Mouse (Mus musculus): Measurements from ENCODE around the gene Rad23a. TPM values are rescaled to one million over a fixed set of nuclear protein-coding genes. Genes with fewer than 3 reads are reported as not detected.
A peak's percentile ranks its signal among the peaks of the same experiment; 100 is the strongest.

Rad23a gene
- total and polyA plus RNA-seq, 2 experiments from 2014 or later, result 62.5 to 90.6 TPM

- Histone ChIP-seq H3K27me3 (ENCODE audit: insufficient read depth, low read length) (peaks cover 5% of the 10 kb centered on the region; the same call in 1 of the 2 replicates), H3K4me1 (ENCODE audit: insufficient read depth, low read length) (peaks cover 22% of the 10 kb centered on the region), H3K9ac (replicated peaks; ENCODE audit: low read length) (peak overlapping the region; percentile 30), H3K9me3 (ENCODE audit: low read length) (no peaks in the 10 kb centered on the region), H3K27ac (peak overlapping the region; percentile 93), H3K36me3 (ENCODE audit: insufficient read depth, low read length) (no peaks in the 10 kb centered on the region), H3K4me3 (ENCODE audit: low read length) (no peak overlapping the region), H3K4me2 (ENCODE audit: low read depth, low read length) (peak overlapping the region; percentile 44)
- TF ChIP-seq CTCF (IDR thresholded peaks at IDR 0.05; ENCODE audit: low read depth), result no peak
- ATAC-seq (peak; percentile 68), DNase-seq (ENCODE audit: low spot score) (peak; percentile 53)
- 28% methylated on average over 7 of the region's 7 CpGs for WGBS
Measured at GRCm38 (mm10) chr8:84794486-84794885, 46.0 kb downstream of the Rad23a start.

DNA sequence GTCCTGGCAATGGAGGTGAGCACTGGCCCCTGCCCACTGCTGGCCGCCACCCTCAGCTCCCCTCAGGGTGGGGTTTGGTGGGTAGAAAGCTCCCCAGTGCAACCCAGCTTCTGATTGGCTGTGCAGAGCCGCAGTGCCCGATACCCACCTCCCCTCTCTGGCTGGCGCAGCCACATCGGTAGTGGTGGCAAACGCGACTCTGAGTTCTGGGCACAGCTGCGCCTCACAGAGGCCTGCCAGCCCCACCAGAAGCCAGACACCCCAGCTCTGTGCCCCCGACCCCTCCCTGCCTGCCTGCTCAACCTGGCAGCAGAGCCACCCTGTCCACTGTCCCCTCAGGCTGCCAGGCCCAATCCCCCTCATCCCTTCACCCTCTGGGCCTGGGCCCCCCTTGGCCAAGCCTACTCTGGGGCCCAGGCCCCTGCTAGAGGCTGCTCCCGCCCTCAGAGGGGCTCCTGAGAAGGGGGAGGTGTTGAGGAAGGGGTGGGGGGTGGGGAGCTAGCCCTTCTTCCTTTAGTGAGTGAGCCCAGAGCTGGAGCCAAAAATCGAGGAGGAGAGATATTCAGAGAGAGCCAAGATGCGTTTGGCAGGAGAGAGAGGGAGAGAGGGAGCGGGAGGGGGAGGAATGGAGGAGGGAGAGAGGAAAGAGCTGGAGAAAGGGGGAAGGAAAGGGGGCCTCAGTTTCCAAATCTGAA is 46.5 kb downstream of the Rad23a start:
- peak; percentile 91 for DNase-seq (ENCODE audit: low spot score)
- TF ChIP-seq CTCF (IDR thresholded peaks at IDR 0.05; ENCODE audit: low read depth), result peak; percentile 22; the same call in 1 of the 2 replicates

DNA sequence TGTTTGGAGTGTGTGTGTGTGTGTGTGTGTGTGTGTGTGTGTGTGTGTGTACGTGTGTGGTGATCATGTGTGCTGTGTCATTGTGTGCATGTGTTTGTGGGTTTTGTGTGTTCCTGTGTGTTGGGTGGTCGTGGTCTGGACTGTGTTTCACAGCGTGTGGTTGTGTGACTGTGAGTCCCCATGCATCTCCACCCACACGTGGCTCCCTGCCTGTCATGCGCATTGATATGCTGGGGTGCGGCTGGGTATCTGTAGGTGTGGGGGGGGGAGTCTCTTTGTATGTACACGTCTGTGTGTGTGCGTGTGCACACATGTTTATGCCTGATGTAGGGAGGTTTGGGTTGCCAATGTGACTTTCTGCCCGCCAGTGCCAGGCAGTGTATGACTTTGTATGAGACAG is 47.3 kb downstream of the Rad23a start:
- no peak for TF ChIP-seq CTCF (IDR thresholded peaks at IDR 0.05; ENCODE audit: low read depth)
- ATAC-seq, result no peak

More for the DNA sequence above, 46.5 kb downstream of the Rad23a start:
- peaks cover 25% of the 10 kb centered on the region for H3K4me1 ChIP-seq (ENCODE audit: insufficient read depth, low read length)
- no peak overlapping the region for H3K4me3 ChIP-seq (ENCODE audit: low read length)
- peak overlapping the region; percentile 44 for H3K4me2 ChIP-seq (ENCODE audit: low read depth, low read length)
- H3K27ac ChIP-seq, result peak overlapping the region; percentile 93
- peak overlapping the region; percentile 35 for H3K9ac ChIP-seq (replicated peaks; ENCODE audit: low read length)
- peaks cover 5% of the 10 kb centered on the region; the same call in 1 of the 2 replicates for H3K27me3 ChIP-seq (ENCODE audit: insufficient read depth, low read length)
- WGBS, result 35% methylated on average over 13 of the region's 13 CpGs
- no peaks in the 10 kb centered on the region for H3K9me3 ChIP-seq (ENCODE audit: low read length)
- H3K36me3 ChIP-seq (ENCODE audit: insufficient read depth, low read length), result no peaks in the 10 kb centered on the region
- peak; percentile 92 for ATAC-seq

GRCm38 (mm10) chr8:84792429-84792947 is 48.0 kb downstream of the Rad23a start:
- no peak for TF ChIP-seq CTCF (IDR thresholded peaks at IDR 0.05; ENCODE audit: low read depth)
- Histone ChIP-seq H3K9me3 (ENCODE audit: low read length) (no peaks in the 10 kb centered on the region), H3K4me3 (ENCODE audit: low read length) (no peak overlapping the region), H3K9ac (replicated peaks; ENCODE audit: low read length) (no peak overlapping the region), H3K27ac (peak overlapping the region; percentile 93; the same call in 1 of the 2 replicates), H3K27me3 (ENCODE audit: insufficient read depth, low read length) (peaks cover 5% of the 10 kb centered on the region; the same call in 1 of the 2 replicates), H3K4me2 (ENCODE audit: low read depth, low read length) (no peak overlapping the region), H3K36me3 (ENCODE audit: insufficient read depth, low read length) (no peaks in the 10 kb centered on the region), H3K4me1 (ENCODE audit: insufficient read depth, low read length) (peaks cover 35% of the 10 kb centered on the region)
- WGBS, result 73% methylated on average over 12 of the region's 12 CpGs
- no peak for DNase-seq (ENCODE audit: low spot score)
- no peak for ATAC-seq

More for the DNA sequence above, 47.3 kb downstream of the Rad23a start:
- no peak for DNase-seq (ENCODE audit: low spot score)
- peak overlapping the region; percentile 44 for H3K4me2 ChIP-seq (ENCODE audit: low read depth, low read length)
- H3K4me3 ChIP-seq (ENCODE audit: low read length), result no peak overlapping the region
- H3K9ac ChIP-seq (replicated peaks; ENCODE audit: low read length), result peak overlapping the region; percentile 35; the same call in 1 of the 2 replicates
- no peaks in the 10 kb centered on the region for H3K9me3 ChIP-seq (ENCODE audit: low read length)
- H3K4me1 ChIP-seq (ENCODE audit: insufficient read depth, low read length), result peaks cover 30% of the 10 kb centered on the region
- 68% methylated on average over 9 of the region's 9 CpGs for WGBS
- peak overlapping the region; percentile 93 for H3K27ac ChIP-seq
- peaks cover 5% of the 10 kb centered on the region for H3K27me3 ChIP-seq (ENCODE audit: insufficient read depth, low read length)
- H3K36me3 ChIP-seq (ENCODE audit: insufficient read depth, low read length), result no peaks in the 10 kb centered on the region

- H3K4me2 ChIP-seq (ENCODE audit: low read depth, low read length), result 0 out of 2 replicates have a peak overlapping the region, but pooled peaks have one; percentile 10
- H3K4me3 ChIP-seq (ENCODE audit: low read length), result no peak overlapping the region
- ATAC-seq (no peak), DNase-seq (ENCODE audit: low spot score) (no peak)
- H3K9ac ChIP-seq (replicated peaks; ENCODE audit: low read length), result no peak overlapping the region
- peak overlapping the region; percentile 70 for H3K27ac ChIP-seq
- H3K4me1 ChIP-seq (ENCODE audit: insufficient read depth, low read length), result peaks cover 46% of the 10 kb centered on the region
- WGBS, result 52% methylated on average over 2 of the region's 2 CpGs
- H3K27me3 ChIP-seq (ENCODE audit: insufficient read depth, low read length), result peaks cover 8% of the 10 kb centered on the region
- H3K36me3 ChIP-seq (ENCODE audit: insufficient read depth, low read length), result no peaks in the 10 kb centered on the region
- no peaks in the 10 kb centered on the region for H3K9me3 ChIP-seq (ENCODE audit: low read length)
- TF ChIP-seq CTCF (IDR thresholded peaks at IDR 0.05; ENCODE audit: low read depth), result no peak
Measured at GRCm38 (mm10) chr8:84790537-84790936, 49.9 kb downstream of the Rad23a start.

GRCm38 (mm10) chr8:84789855-84790486 is 50.5 kb downstream of the Rad23a start:
- peak overlapping the region; percentile 70 for H3K27ac ChIP-seq
- H3K4me2 ChIP-seq (ENCODE audit: low read depth, low read length), result peak overlapping the region; percentile 37

More at GRCm38 (mm10) chr8:84789855-84790486, 50.5 kb downstream of the Rad23a start:
- TF ChIP-seq CTCF (IDR thresholded peaks at IDR 0.05; ENCODE audit: low read depth), result no peak
- ATAC-seq (no peak), DNase-seq (ENCODE audit: low spot score) (peak; percentile 64)
- peaks cover 44% of the 10 kb centered on the region for H3K4me1 ChIP-seq (ENCODE audit: insufficient read depth, low read length)
- H3K36me3 ChIP-seq (ENCODE audit: insufficient read depth, low read length), result no peaks in the 10 kb centered on the region
- peaks cover 8% of the 10 kb centered on the region for H3K27me3 ChIP-seq (ENCODE audit: insufficient read depth, low read length)
- H3K4me3 ChIP-seq (ENCODE audit: low read length), result no peak overlapping the region
- 49% methylated on average over 9 of the region's 9 CpGs for WGBS
- no peaks in the 10 kb centered on the region for H3K9me3 ChIP-seq (ENCODE audit: low read length)
- H3K9ac ChIP-seq (replicated peaks; ENCODE audit: low read length), result 0 out of 2 replicates have a peak overlapping the region, but pooled peaks have one; percentile 13
